Mouse (Mus musculus): ENCODE data around the gene Il13. TPM values are rescaled to one million over a fixed set of nuclear protein-coding genes. Genes with fewer than 3 reads are reported as not detected.

Gene Il13
- total and polyA plus RNA-seq, 3 experiments: 2.8 to 4.8 (median 3.6) TPM

DNA sequence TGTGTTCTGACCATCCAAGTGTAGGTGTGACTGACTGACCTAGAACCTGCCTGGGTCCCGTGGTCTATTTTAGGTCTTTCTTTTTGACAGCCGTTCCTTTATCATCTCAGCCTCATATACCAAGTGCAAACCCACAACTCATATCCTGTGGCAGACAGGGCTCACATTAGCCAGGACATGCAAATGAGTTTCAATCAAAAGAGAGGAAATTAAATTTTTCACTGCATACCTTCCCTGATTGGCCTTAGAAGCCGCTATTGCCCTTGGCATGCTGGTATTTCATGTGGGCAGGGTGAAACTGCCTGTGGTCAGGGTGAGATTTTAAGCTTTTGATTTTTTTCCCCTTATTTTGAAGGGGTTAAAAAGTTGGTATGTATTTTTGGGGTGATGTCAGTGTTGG lies 24.8 kb downstream of the Il13 start:
- Histone ChIP-seq H3K27me3 (replicated peaks) (no peaks in the 10 kb centered on the region), H3K36me3 (replicated peaks in 1 of 2; ENCODE audit: control insufficient read depth in 1 of 2, insufficient read depth in 1 of 2, low read length in 1 of 2) (peaks cover 20 to 52% of the 10 kb centered on the region in 2 experiments), H3K79me2 (replicated peaks; ENCODE audit: control insufficient read depth, extremely low read depth, insufficient read depth, poor library complexity, severe bottlenecking) (peaks cover 5% of the 10 kb centered on the region; the same call in 1 of the 2 replicates), H3K27ac (ENCODE audit: insufficient read depth, low read depth) (peak overlapping the region; percentile 45), H3K9ac (ENCODE audit: insufficient read depth, low read depth) (no peak overlapping the region), H3K4me1 (ENCODE audit: control insufficient read depth in 1 of 2, insufficient read depth in 2 of 2) (peaks cover 42 to 69% of the 10 kb centered on the region in 2 experiments), H3K4me3 (replicated peaks in 1 of 3; ENCODE audit: low read depth in 2 of 3, low read length in 2 of 3, poor library complexity in 1 of 3) (no peak overlapping the region), H3K9me3 (replicated peaks; ENCODE audit: low read length) (peaks cover 28% of the 10 kb centered on the region), H3K4me2 (ENCODE audit: insufficient read depth, low read depth, poor library complexity, severe bottlenecking) (no peak overlapping the region)
- in situ Hi-C loops (cut with MboI; ENCODE audit: low pct_ligation_motif_present, low pct_unique_long_range_greater_than_20kb, low sequenced_read_pairs) (no loop called here), dilution Hi-C loops (cut with MboI; ENCODE audit: extremely low pct_ligation_motif_present, extremely low pct_unique_long_range_greater_than_20kb, low sequenced_read_pairs) (no loop called here)
- TF ChIP-seq TBP (conservative IDR thresholded peaks at IDR 0.05; ENCODE audit: low read depth, low read length): 0 out of 2 replicates have a peak, but pooled peaks have one; percentile 5
- peak; percentile 47; the same call in 1 of the 2 replicates for TF ChIP-seq MAZ (IDR thresholded peaks at IDR 0.05; ENCODE audit: low read depth, low read length)
- peak; percentile 48 for TF ChIP-seq BHLHE40 (IDR thresholded peaks at IDR 0.05; ENCODE audit: low read depth, low read length)
- no peak for TF ChIP-seq CHD2 (IDR thresholded peaks at IDR 0.05; ENCODE audit: low read length)
- TF ChIP-seq USF2 (conservative IDR thresholded peaks at IDR 0.05; ENCODE audit: low read depth, low read length): no peak
- no peak for TF ChIP-seq NRF1 (IDR thresholded peaks at IDR 0.05; ENCODE audit: low read depth, low read length)
- no peak for TF ChIP-seq ZC3H11A (IDR thresholded peaks at IDR 0.05; ENCODE audit: low read depth, low read length)
- peak; percentile 22; the same call in 1 of the 2 replicates for TF ChIP-seq IRF4 (IDR thresholded peaks at IDR 0.05; ENCODE audit: low read depth, low read length)
- peak; percentile 53 for TF ChIP-seq EP300 (IDR thresholded peaks at IDR 0.05; ENCODE audit: low read length)
- TF ChIP-seq ETS1 (conservative IDR thresholded peaks at IDR 0.05; ENCODE audit: low read depth, low read length): no peak
- TF ChIP-seq PAX5 (IDR thresholded peaks at IDR 0.05; ENCODE audit: low read length): no peak
- TF ChIP-seq NELFE (IDR thresholded peaks at IDR 0.05; ENCODE audit: low read depth, low read length): no peak
- 0 out of 2 replicates have a peak, but pooled peaks have one; percentile 25 for TF ChIP-seq POLR2A (IDR thresholded peaks at IDR 0.05; ENCODE audit: low read depth, low read length)
- peak; percentile 43; the same call in 1 of the 2 replicates for TF ChIP-seq ZNF384 (IDR thresholded peaks at IDR 0.05; ENCODE audit: low read depth, low read length)
- peak; percentile 77 for TF ChIP-seq MEF2A (IDR thresholded peaks at IDR 0.05; ENCODE audit: borderline replicate concordance, low read depth, low read length)
- 0 out of 2 replicates have a peak, but pooled peaks have one; percentile 60 for TF ChIP-seq UBTF (IDR thresholded peaks at IDR 0.05; ENCODE audit: low read depth, low read length)
- TF ChIP-seq USF1 (IDR thresholded peaks at IDR 0.05; ENCODE audit: low read depth, low read length): no peak
- TF ChIP-seq JUND (conservative IDR thresholded peaks at IDR 0.05; ENCODE audit: low read depth, low read length): peak; percentile 53; the same call in 1 of the 2 replicates
- DNase-seq (ENCODE audit: extremely low read depth): peak; percentile 63

DNA sequence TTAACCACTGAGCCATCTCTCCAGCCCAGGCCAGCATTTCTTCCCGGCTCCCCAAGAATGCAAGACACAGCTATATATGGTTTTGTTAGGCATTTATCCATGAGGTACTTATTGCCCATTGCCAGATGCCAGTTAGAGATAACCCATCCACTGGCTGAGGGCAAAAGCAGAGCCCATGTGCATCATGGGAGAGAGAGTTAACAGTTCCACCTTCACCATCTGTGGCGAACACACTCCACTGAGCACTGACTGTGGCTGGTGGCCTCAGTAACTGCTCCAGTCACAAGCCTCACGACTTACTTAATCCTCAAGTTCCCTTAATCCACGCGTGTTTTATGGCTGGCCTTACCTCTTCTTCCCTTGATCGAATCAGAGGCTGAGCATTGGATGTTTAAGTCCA lies 25.3 kb downstream of the Il13 start:
- H3K27ac ChIP-seq (ENCODE audit: insufficient read depth, low read depth): peak overlapping the region; percentile 45
- H3K27me3 ChIP-seq (replicated peaks): no peaks in the 10 kb centered on the region
- TF ChIP-seq MYC (IDR thresholded peaks at IDR 0.05; ENCODE audit: low read depth, low read length) (no peak), TCF12 (IDR thresholded peaks at IDR 0.05; ENCODE audit: low read depth, low read length) (0 out of 2 replicates have a peak, but pooled peaks have one; percentile 14), TBP (conservative IDR thresholded peaks at IDR 0.05; ENCODE audit: low read depth, low read length) (peak; percentile 59; the same call in 1 of the 2 replicates), POLR2A (IDR thresholded peaks at IDR 0.05; ENCODE audit: low read depth, low read length) (peak; percentile 53), UBTF (IDR thresholded peaks at IDR 0.05; ENCODE audit: low read depth, low read length) (no peak)
- peaks cover 20 to 50% of the 10 kb centered on the region in 2 experiments for H3K36me3 ChIP-seq (replicated peaks in 1 of 2; ENCODE audit: control insufficient read depth in 1 of 2, insufficient read depth in 1 of 2, low read length in 1 of 2)
- dilution Hi-C loops (cut with MboI; ENCODE audit: extremely low pct_ligation_motif_present, extremely low pct_unique_long_range_greater_than_20kb, low sequenced_read_pairs) (no loop called here), in situ Hi-C loops (cut with MboI; ENCODE audit: low pct_ligation_motif_present, low pct_unique_long_range_greater_than_20kb, low sequenced_read_pairs) (no loop called here)
- no peak overlapping the region for H3K4me2 ChIP-seq (ENCODE audit: insufficient read depth, low read depth, poor library complexity, severe bottlenecking)
- peaks cover 28% of the 10 kb centered on the region for H3K9me3 ChIP-seq (replicated peaks; ENCODE audit: low read length)
- no peak overlapping the region for H3K9ac ChIP-seq (ENCODE audit: insufficient read depth, low read depth)
- H3K79me2 ChIP-seq (replicated peaks; ENCODE audit: control insufficient read depth, extremely low read depth, insufficient read depth, poor library complexity, severe bottlenecking): peaks cover under 1% of the 10 kb centered on the region; the same call in 1 of the 2 replicates
- peaks cover 39 to 69% of the 10 kb centered on the region in 2 experiments for H3K4me1 ChIP-seq (ENCODE audit: control insufficient read depth in 1 of 2, insufficient read depth in 2 of 2)
- peak; percentile 59 for DNase-seq (ENCODE audit: extremely low read depth)
- no peak overlapping the region for H3K4me3 ChIP-seq (replicated peaks in 1 of 3; ENCODE audit: low read depth in 2 of 3, low read length in 2 of 3, poor library complexity in 1 of 3)
